Mouse (Mus musculus) ES-Bruce4 (cell line): Measurements from ENCODE around the gene Ppp2r5e. TPM values are rescaled to one million over a fixed set of nuclear protein-coding genes. Genes with fewer than 3 reads are reported as not detected.

Experiments used
- H3K27ac ChIP-seq: 2 replicates; pipeline ENCODE4 v1.5.1; 2012; ENCODE audit warnings: low read length, inconsistent platforms; ENCODE audit not compliant: insufficient read depth
- H3K27me3 ChIP-seq: 2 replicates; pipeline ENCODE4 v1.6.1; 2012; ENCODE audit warnings: mild to moderate bottlenecking, low read length, inconsistent platforms; ENCODE audit not compliant: control insufficient read depth, poor library complexity, insufficient read depth, severe bottlenecking
- H3K36me3 ChIP-seq: 2 replicates; pipeline ENCODE4 v1.6.1; 2012; ENCODE audit warnings: inconsistent platforms, mild to moderate bottlenecking, low read length, moderate library complexity; ENCODE audit not compliant: control insufficient read depth, poor library complexity, insufficient read depth, severe bottlenecking
- H3K4me1 ChIP-seq: one replicate; pipeline ENCODE4 v1.8.1; 2011; ENCODE audit warnings: low read length; ENCODE audit not compliant: control insufficient read depth, insufficient read depth
- H3K4me3 ChIP-seq: 2 replicates; pipeline ENCODE4 v1.5.1; 2011; ENCODE audit warnings: low read depth, mild to moderate bottlenecking, low read length
- H3K9ac ChIP-seq: 2 replicates; pipeline ENCODE4 v1.6.1; 2012; ENCODE audit warnings: low read depth, mild to moderate bottlenecking, inconsistent platforms; ENCODE audit not compliant: poor library complexity, severe bottlenecking
- H3K9me3 ChIP-seq: replicated peaks from 2 replicates; pipeline ENCODE4 v1.6.1; 2012; ENCODE audit warnings: mild to moderate bottlenecking, low read length, inconsistent platforms; ENCODE audit not compliant: control insufficient read depth, poor library complexity, insufficient read depth, severe bottlenecking
- CTCF ChIP-seq: IDR thresholded peaks from one replicate; pipeline ENCODE4 v1.8.1; 2011; ENCODE audit warnings: low read depth, low read length
- EP300 ChIP-seq: IDR thresholded peaks from 2 replicates; pipeline ENCODE4 v1.6.1; 2011; ENCODE audit warnings: low read depth, low read length; ENCODE audit not compliant: insufficient read depth
- POLR2A ChIP-seq: IDR thresholded peaks from one replicate; pipeline ENCODE4 v1.8.1; 2011; ENCODE audit warnings: low read length; ENCODE audit not compliant: insufficient read depth
- polyA plus RNA-seq: library from polyadenylated mRNA; stranded (reverse); fragments of >200 nt; gene quantifications from 2 replicates; pipeline ENCODE4 v1.2.4, GENCODE M21; 2011; ENCODE audit warnings: low read depth; ENCODE audit not compliant: missing spikeins, insufficient read depth, insufficient read length

The Ppp2r5e gene
- polyA plus RNA-seq, 1 experiment = 51.0 TPM

DNA sequence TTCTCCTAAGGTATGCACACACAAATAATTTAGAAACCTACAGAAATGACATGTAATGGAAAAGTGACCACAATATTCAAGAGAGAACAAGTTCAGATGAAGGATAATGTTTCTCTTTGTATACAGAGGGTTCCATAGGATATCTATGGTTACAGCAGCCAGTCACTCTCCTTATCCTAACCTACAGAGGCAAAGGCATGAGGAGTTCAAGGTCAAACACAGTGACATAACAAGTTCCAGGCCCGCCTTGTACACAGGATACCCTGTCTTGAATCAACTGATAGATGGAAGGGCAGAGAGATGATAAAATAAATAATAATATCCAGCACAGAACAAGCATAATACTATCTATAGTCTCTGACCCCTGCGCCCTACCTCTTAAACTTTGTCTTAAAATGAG is 73.7 kb downstream of the Ppp2r5e start:
- no peak for TF ChIP-seq EP300
- TF ChIP-seq POLR2A = no peak
- TF ChIP-seq CTCF = no peak
- no peak overlapping the region for H3K4me3 ChIP-seq
- H3K36me3 ChIP-seq = no peaks in the 10 kb centered on the region
- no peaks in the 10 kb centered on the region for H3K27me3 ChIP-seq
- no peak overlapping the region for H3K27ac ChIP-seq
- H3K9me3 ChIP-seq = no peaks in the 10 kb centered on the region
- no peak overlapping the region for H3K9ac ChIP-seq
- peaks cover 9% of the 10 kb centered on the region for H3K4me1 ChIP-seq

DNA sequence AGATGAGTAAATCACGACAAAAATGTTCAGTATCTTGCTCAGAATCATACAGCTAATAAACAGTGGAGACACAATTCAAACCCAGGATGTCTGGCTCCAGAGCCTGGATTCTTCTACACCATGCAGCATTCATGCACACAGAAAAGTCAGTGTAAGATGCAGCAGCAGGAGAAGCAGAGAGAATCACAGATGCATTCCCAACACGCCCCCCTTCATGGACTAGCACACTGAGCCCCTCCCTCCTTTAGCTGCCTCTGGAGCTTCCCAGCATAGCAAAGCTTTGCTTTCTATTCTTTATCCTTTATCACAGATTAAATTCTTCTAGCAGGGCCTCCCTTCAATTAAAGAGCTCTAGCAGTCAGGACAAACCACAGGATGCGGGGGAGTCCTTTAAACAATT is 75.7 kb downstream of the Ppp2r5e start:
- H3K27ac ChIP-seq = peak overlapping the region; percentile 5

DNA sequence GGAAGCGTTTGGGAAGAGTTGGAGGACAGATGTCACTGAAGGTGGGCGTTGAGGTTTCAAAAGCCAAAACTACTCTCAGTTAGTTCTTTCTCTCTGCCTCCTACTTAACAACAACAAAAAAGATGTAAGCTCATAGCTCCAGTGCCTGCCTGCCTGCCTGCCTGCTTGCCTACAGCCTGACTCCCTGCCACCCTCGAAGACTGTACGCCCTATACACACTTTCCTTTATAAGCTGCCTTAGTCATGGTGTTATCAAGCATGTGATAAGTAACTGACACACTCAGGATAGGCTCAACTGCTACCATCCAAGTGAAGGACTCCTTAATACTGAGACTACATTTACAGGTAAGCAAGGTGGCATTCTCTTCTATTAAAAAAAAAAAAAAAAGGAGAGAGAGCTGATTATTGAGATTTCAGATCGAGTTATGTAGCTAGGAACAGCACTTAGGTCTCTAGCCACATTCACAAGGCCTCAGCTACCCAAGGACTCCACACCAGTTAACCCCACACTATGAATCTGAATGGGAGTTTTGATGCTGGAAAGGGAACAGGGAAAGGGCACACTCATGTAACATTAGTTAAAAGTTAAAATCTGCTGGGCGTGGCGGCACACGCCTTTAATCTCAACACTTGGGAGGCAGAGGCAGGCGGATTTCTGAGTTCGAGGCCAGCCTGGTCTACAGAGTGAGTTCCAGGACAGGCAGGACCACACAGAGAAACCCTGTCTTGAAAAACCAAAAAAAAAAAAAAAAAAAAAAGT is 76.7 kb downstream of the Ppp2r5e start:
- Histone ChIP-seq H3K27me3 (no peaks in the 10 kb centered on the region), H3K36me3 (no peaks in the 10 kb centered on the region; the same call in 1 of the 2 replicates), H3K4me1 (peaks cover 9% of the 10 kb centered on the region), H3K4me3 (no peak overlapping the region), H3K9me3 (no peaks in the 10 kb centered on the region), H3K9ac (no peak overlapping the region), H3K27ac (no peak overlapping the region)
- TF ChIP-seq EP300 = no peak
- no peak for TF ChIP-seq CTCF
- no peak for TF ChIP-seq POLR2A

More for the DNA sequence above, 75.7 kb downstream of the Ppp2r5e start:
- H3K36me3 ChIP-seq = no peaks in the 10 kb centered on the region; the same call in 1 of the 2 replicates
- no peak overlapping the region for H3K4me3 ChIP-seq
- peaks cover 9% of the 10 kb centered on the region for H3K4me1 ChIP-seq
- no peak overlapping the region for H3K9ac ChIP-seq
- no peaks in the 10 kb centered on the region for H3K9me3 ChIP-seq
- H3K27me3 ChIP-seq = no peaks in the 10 kb centered on the region
- no peak for TF ChIP-seq POLR2A
- TF ChIP-seq CTCF = no peak
- no peak for TF ChIP-seq EP300

DNA sequence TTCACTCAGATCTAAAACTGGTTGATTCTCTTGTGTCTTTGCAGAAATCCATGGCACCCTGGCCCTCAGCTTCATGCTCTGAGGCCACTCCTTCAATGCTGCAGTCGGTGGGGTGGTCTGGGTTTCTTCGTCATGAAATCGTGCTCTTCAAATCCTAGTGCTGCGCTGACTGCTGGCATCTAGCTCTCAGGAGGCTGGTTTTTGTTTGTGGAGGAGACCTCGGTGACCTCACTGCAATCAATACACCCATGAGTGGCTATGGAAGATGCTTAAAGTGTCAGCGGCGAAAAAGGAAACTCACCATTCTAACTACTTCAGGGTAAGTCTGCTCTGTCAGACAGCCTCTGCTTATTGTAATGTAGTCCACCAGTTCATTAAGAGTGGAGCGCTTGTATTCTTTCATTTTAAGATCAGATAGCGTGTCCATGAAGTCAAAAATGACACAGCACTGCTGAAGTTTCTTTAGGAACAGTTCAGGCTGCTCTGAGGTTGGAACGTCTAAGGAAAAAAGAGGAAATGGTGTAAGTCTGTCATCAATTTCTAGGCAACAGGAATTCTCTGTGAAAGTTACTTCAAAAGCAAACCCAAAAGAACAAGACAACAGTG is 80.6 kb downstream of the Ppp2r5e start:
- no peaks in the 10 kb centered on the region for H3K9me3 ChIP-seq
- H3K27me3 ChIP-seq = no peaks in the 10 kb centered on the region
- H3K4me1 ChIP-seq = peaks cover 7% of the 10 kb centered on the region
- H3K36me3 ChIP-seq = no peaks in the 10 kb centered on the region; the same call in 1 of the 2 replicates
- H3K9ac ChIP-seq = no peak overlapping the region
- H3K27ac ChIP-seq = no peak overlapping the region
- H3K4me3 ChIP-seq = no peak overlapping the region
- TF ChIP-seq EP300 (no peak), CTCF (no peak), POLR2A (no peak)

DNA sequence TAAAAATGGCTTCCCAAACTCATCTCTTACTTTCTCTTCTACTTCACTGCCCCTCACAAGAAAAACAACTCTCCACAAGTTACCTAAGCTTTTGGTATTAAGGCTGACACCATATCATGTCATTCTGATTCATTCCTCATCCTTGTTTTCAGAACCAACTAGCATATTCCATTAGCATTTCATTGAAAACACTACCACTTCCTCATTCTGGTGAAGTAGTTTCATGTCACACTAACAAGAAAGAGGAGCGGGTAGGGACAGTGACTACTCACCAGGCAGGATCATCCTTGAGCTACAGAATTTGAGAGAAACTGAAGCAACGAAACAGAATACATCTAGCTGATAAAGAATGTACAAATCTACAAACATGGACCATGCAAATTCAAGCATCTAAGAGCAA is 84.5 kb downstream of the Ppp2r5e start:
- TF ChIP-seq EP300 (no peak), POLR2A (no peak), CTCF (no peak)
- H3K27ac ChIP-seq = no peak overlapping the region
- H3K27me3 ChIP-seq = no peaks in the 10 kb centered on the region

More for the DNA sequence above, 84.5 kb downstream of the Ppp2r5e start:
- Histone ChIP-seq H3K4me1 (no peaks in the 10 kb centered on the region), H3K36me3 (no peaks in the 10 kb centered on the region; the same call in 1 of the 2 replicates), H3K9ac (no peak overlapping the region), H3K9me3 (no peaks in the 10 kb centered on the region), H3K4me3 (no peak overlapping the region)
